Mouse (Mus musculus): ENCODE data around the gene Gm42372. TPM values are rescaled to one million over a fixed set of nuclear protein-coding genes. Genes with fewer than 3 reads are reported as not detected.

Gene Gm42372
- total and polyA plus RNA-seq, 3 experiments, result 0.42 TPM; not detected in 2

GRCm38 (mm10) chr7:17022176-17022575 lies 39.3 kb downstream of the Gm42372 start:
- Histone ChIP-seq H3K27ac (ENCODE audit: control insufficient read depth, low read depth, low read length) (no peak overlapping the region), H3K4me1 (ENCODE audit: control insufficient read depth in 1 of 2, insufficient read depth in 2 of 2, low read length in 2 of 2) (peaks cover 9 to 26% of the 10 kb centered on the region in 2 experiments), H3K9ac (ENCODE audit: control insufficient read depth, low read depth, low read length, poor library complexity, severe bottlenecking) (no peak overlapping the region), H3K9me3 (replicated peaks; ENCODE audit: insufficient read depth, low read length) (no peaks in the 10 kb centered on the region), H3K79me2 (ENCODE audit: control insufficient read depth, insufficient read depth, low read length, poor library complexity) (peaks cover 54% of the 10 kb centered on the region), H3K36me3 (ENCODE audit: control insufficient read depth in 1 of 2, insufficient read depth in 2 of 2, low read length in 2 of 2) (peaks cover 3 to 22% of the 10 kb centered on the region in 2 experiments), H3K27me3 (ENCODE audit: control insufficient read depth in 1 of 2, insufficient read depth in 2 of 2, low read length in 2 of 2) (no peaks in the 10 kb centered on the region), H3K4me3 (ENCODE audit: control insufficient read depth in 1 of 2, insufficient read depth in 1 of 2, low read depth in 2 of 2, low read length in 2 of 2) (no peak overlapping the region)
- no peak for TF ChIP-seq E2F4 (IDR thresholded peaks at IDR 0.05; ENCODE audit: borderline replicate concordance, low read depth, low read length)
- no peak for TF ChIP-seq ZC3H11A (IDR thresholded peaks at IDR 0.05; ENCODE audit: low read depth, low read length)
- TF ChIP-seq USF2 (IDR thresholded peaks at IDR 0.05; ENCODE audit: borderline replicate concordance in 1 of 2, insufficient read depth in 1 of 2, low read depth in 1 of 2, low read length in 2 of 2), result no peak
- TF ChIP-seq SIN3A (IDR thresholded peaks at IDR 0.05; ENCODE audit: low read length), result no peak
- TF ChIP-seq MYC (IDR thresholded peaks at IDR 0.05; ENCODE audit: low read depth, low read length), result no peak
- no peak for TF ChIP-seq MEF2A (IDR thresholded peaks at IDR 0.05; ENCODE audit: extremely low read depth, insufficient replicate concordance, low read depth, low read length, poor library complexity, severe bottlenecking)
- no peak for TF ChIP-seq ZMIZ1 (IDR thresholded peaks at IDR 0.05; ENCODE audit: low read depth, low read length)
- no peak for TF ChIP-seq CHD2 (IDR thresholded peaks at IDR 0.05; ENCODE audit: low read length)
- TF ChIP-seq NRF1 (IDR thresholded peaks at IDR 0.05; ENCODE audit: insufficient read depth, low read depth, low read length, poor library complexity, severe bottlenecking), result no peak
- no peak for TF ChIP-seq CTCF (IDR thresholded peaks at IDR 0.05 in 2 of 3, conservative IDR thresholded peaks at IDR 0.05 in 1 of 3; ENCODE audit: control insufficient read depth in 1 of 3, insufficient read depth in 1 of 3, low read depth in 2 of 3, low read length in 3 of 3, poor library complexity in 1 of 3, severe bottlenecking in 1 of 3)
- TF ChIP-seq CHD1 (IDR thresholded peaks at IDR 0.05; ENCODE audit: low read depth, low read length), result no peak
- TF ChIP-seq UBTF (IDR thresholded peaks at IDR 0.05; ENCODE audit: borderline replicate concordance, insufficient read depth, low read depth, low read length), result no peak
- TF ChIP-seq TBP (IDR thresholded peaks at IDR 0.05; ENCODE audit: low read depth, low read length), result no peak
- no peak for TF ChIP-seq MXI1 (IDR thresholded peaks at IDR 0.05; ENCODE audit: low read depth, low read length)
- no peak for TF ChIP-seq EP300 (IDR thresholded peaks at IDR 0.05; ENCODE audit: low read depth in 1 of 2, low read length in 2 of 2)
- no peak for TF ChIP-seq TAL1 (IDR thresholded peaks at IDR 0.05; ENCODE audit: low read length)
- TF ChIP-seq USF1 (IDR thresholded peaks at IDR 0.05; ENCODE audit: low read depth, low read length), result no peak
- TF ChIP-seq ZKSCAN1 (IDR thresholded peaks at IDR 0.05; ENCODE audit: low read depth, low read length), result no peak
- TF ChIP-seq KAT2A (conservative IDR thresholded peaks at IDR 0.05; ENCODE audit: low read depth, low read length), result no peak
- no peak for DNase-seq (ENCODE audit: low read depth, low spot score)

DNA sequence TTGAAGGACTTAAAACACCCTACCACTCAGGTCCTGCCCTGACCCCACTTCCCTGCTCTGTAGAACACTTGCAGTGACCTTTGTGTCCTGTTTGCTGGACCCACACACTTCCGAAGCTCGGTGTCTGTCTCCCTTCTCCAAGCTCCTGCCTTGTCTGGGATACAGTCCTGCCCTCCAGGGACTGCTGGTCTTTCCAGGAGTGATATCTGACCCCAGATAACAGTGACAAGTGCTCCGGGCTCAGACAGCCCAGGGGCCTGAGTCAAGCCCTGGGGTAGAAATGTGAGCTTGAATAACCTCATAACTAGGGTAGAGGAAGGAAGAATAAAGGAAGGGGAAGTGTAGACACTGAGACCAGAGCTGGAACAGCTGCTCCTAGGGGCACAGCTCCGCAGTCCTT lies 40.8 kb downstream of the Gm42372 start:
- Histone ChIP-seq H3K4me3 (ENCODE audit: control insufficient read depth in 1 of 2, insufficient read depth in 1 of 2, low read depth in 2 of 2, low read length in 2 of 2) (no peak overlapping the region), H3K4me1 (ENCODE audit: control insufficient read depth in 1 of 2, insufficient read depth in 2 of 2, low read length in 2 of 2) (peaks cover 4 to 19% of the 10 kb centered on the region in 2 experiments; a peak in 3 of 4 replicates)

More for the DNA sequence above, 40.8 kb downstream of the Gm42372 start:
- H3K36me3 ChIP-seq (ENCODE audit: control insufficient read depth in 1 of 2, insufficient read depth in 2 of 2, low read length in 2 of 2), result peaks cover 0 to 16% of the 10 kb centered on the region in 2 experiments; a peak in 3 of 4 replicates
- TF ChIP-seq POLR2AphosphoS2 (IDR thresholded peaks at IDR 0.05; ENCODE audit: low read length) (no peak), USF1 (IDR thresholded peaks at IDR 0.05; ENCODE audit: low read depth, low read length) (no peak), TBP (IDR thresholded peaks at IDR 0.05; ENCODE audit: low read depth, low read length) (no peak), ZC3H11A (IDR thresholded peaks at IDR 0.05; ENCODE audit: low read depth, low read length) (no peak), SMC3 (IDR thresholded peaks at IDR 0.05; ENCODE audit: low read depth, low read length) (no peak), TCF12 (IDR thresholded peaks at IDR 0.05; ENCODE audit: low read depth, low read length) (no peak), RCOR1 (IDR thresholded peaks at IDR 0.05; ENCODE audit: low read depth, low read length) (no peak), MYB (IDR thresholded peaks at IDR 0.05; ENCODE audit: low read depth, low read length) (no peak), MEF2A (IDR thresholded peaks at IDR 0.05; ENCODE audit: extremely low read depth, insufficient replicate concordance, low read depth, low read length, poor library complexity, severe bottlenecking) (no peak), MAZ (IDR thresholded peaks at IDR 0.05; ENCODE audit: low read depth, low read length) (no peak), MAFK (IDR thresholded peaks at IDR 0.05; ENCODE audit: borderline replicate concordance, low read depth, low read length) (no peak), BHLHE40 (IDR thresholded peaks at IDR 0.05; ENCODE audit: borderline replicate concordance, low read depth, low read length) (no peak), SIN3A (IDR thresholded peaks at IDR 0.05; ENCODE audit: low read length) (no peak), ETS1 (IDR thresholded peaks at IDR 0.05; ENCODE audit: low read depth, low read length) (no peak), UBTF (IDR thresholded peaks at IDR 0.05; ENCODE audit: borderline replicate concordance, insufficient read depth, low read depth, low read length) (no peak), NRF1 (IDR thresholded peaks at IDR 0.05; ENCODE audit: insufficient read depth, low read depth, low read length, poor library complexity, severe bottlenecking) (no peak), JUND (IDR thresholded peaks at IDR 0.05; ENCODE audit: low read depth, low read length) (no peak)
- DNase-seq (ENCODE audit: low read depth, low spot score), result no peak
- no peaks in the 10 kb centered on the region for H3K27me3 ChIP-seq (ENCODE audit: control insufficient read depth in 1 of 2, insufficient read depth in 2 of 2, low read length in 2 of 2)
- peaks cover 58% of the 10 kb centered on the region for H3K79me2 ChIP-seq (ENCODE audit: control insufficient read depth, insufficient read depth, low read length, poor library complexity)
- H3K27ac ChIP-seq (ENCODE audit: control insufficient read depth, low read depth, low read length), result no peak overlapping the region
- H3K9ac ChIP-seq (ENCODE audit: control insufficient read depth, low read depth, low read length, poor library complexity, severe bottlenecking), result no peak overlapping the region
- no peaks in the 10 kb centered on the region for H3K9me3 ChIP-seq (replicated peaks; ENCODE audit: insufficient read depth, low read length)

All from MEL (cell line).